In the genomic region with DNA sequence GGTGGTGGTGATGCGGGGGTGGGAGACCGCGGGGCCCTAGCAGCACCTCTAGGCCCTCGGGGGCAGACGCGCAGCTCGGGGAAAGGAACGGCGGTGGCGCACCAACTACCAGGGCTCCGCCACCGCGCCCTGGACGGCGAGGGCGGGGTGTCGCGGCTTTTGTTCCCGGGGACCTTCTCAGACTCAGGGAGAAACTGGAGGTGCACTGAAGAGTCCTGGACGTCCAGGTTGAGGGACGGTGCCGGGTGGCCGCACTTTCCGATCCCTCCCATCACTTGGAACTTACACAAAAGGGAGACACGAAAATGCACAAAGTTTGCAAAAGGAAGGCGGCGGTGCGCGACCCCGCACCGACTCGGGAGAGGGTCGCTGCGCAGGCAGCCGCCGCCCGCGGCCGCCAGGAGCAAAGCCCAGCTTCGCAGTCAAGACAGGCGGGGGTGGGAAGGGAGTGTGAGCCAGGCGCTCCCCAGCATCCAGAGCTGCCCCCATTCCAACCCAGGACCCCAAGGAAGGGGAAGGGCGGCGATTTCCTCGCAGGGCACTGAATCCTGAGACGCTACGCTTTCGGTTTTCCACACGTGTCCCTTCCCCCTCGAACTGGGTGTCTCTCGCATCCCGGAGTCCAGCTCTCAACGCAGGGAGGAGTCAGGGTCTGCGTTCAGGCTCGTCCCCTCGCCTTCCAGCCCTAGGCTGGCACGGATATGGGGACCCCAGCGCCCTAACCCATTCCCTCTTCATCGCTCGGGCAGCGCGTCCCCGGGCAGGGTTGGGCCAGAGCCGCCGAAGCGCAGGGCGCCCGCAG, we compare ENCODE assay signal across 8 mouse cellular contexts. TPM values are rescaled to one million over a fixed set of nuclear protein-coding genes. Genes with fewer than 3 reads are reported as not detected.
DNase-seq lines count a peak whose midpoint lies in the region; ATAC-seq and TF ChIP-seq lines count a peak whose summit lies in the region.

No protein-coding gene starts in this region.

- peaks cover 51% of the 10 kb centered on the region for H3K79me2 ChIP-seq in myocyte (ENCODE audit: control insufficient read depth, insufficient read depth)

- peak; percentile 23 for TF ChIP-seq POLR2A in myocyte (IDR thresholded peaks at IDR 0.05; ENCODE audit: insufficient read length, low read depth)

- TF ChIP-seq CTCF in stomach, postnatal 0 days (IDR thresholded peaks at IDR 0.05; ENCODE audit: low read depth): peak; percentile 19; the same call in 1 of the 2 replicates

- no peaks in the 10 kb centered on the region for H3K9me3 ChIP-seq in embryonic facial prominence, embryonic 13.5 days
- H3K9me3 ChIP-seq in heart, embryonic 11.5 days (replicated peaks; ENCODE audit: control insufficient read depth, low read length): no peaks in the 10 kb centered on the region
- no peaks in the 10 kb centered on the region for H3K9me3 ChIP-seq in kidney, embryonic 15.5 days (replicated peaks)
- H3K9me3 ChIP-seq in liver, embryonic 12.5 days (replicated peaks): no peaks in the 10 kb centered on the region
- H3K9me3 ChIP-seq in stomach, postnatal 0 days (ENCODE audit: control insufficient read depth, low read length): no peaks in the 10 kb centered on the region

- peak overlapping the region; percentile 92 for H3K27ac ChIP-seq in embryonic facial prominence, embryonic 13.5 days
- peak overlapping the region; percentile 79 for H3K27ac ChIP-seq in heart, embryonic 11.5 days (ENCODE audit: low read depth, low read length)
- peak overlapping the region; percentile 92 for H3K27ac ChIP-seq in kidney, embryonic 15.5 days
- no peak overlapping the region for H3K27ac ChIP-seq in liver, embryonic 12.5 days
- peak overlapping the region; percentile 93 for H3K27ac ChIP-seq in stomach, postnatal 0 days (replicated peaks)

- TF ChIP-seq EP300 in stomach, postnatal 0 days (optimal IDR thresholded peaks at IDR 0.05): no peak

- WGBS in embryonic facial prominence, embryonic 13.5 days: under 1% methylated on average over 68 of the region's 68 CpGs
- WGBS in heart, embryonic 11.5 days (ENCODE audit: insufficient replicate concordance): under 1% methylated on average over 67 of the region's 68 CpGs
- under 1% methylated on average over 68 of the region's 68 CpGs for WGBS in kidney, embryonic 15.5 days
- WGBS in liver, embryonic 12.5 days (ENCODE audit: insufficient replicate concordance): under 1% methylated on average over 64 of the region's 68 CpGs
- WGBS in stomach, postnatal 0 days: 1% methylated on average over 65 of the region's 68 CpGs

- DNase-seq in B cell, adult 2 months: peak; percentile 31 to 32
- peak; percentile 82 for DNase-seq in adrenal gland, postnatal 14 days
- DNase-seq in stomach, postnatal 0 days (ENCODE audit: low spot score): peak; percentile 83

- peak overlapping the region; percentile 79 for H3K4me3 ChIP-seq in embryonic facial prominence, embryonic 13.5 days
- H3K4me3 ChIP-seq in heart, embryonic 11.5 days (ENCODE audit: low read depth, low read length): peak overlapping the region; percentile 91
- peak overlapping the region; percentile 70 for H3K4me3 ChIP-seq in kidney, embryonic 15.5 days (replicated peaks)
- peak overlapping the region; percentile 68 for H3K4me3 ChIP-seq in liver, embryonic 12.5 days
- H3K4me3 ChIP-seq in myocyte: peak overlapping the region; percentile 92
- H3K4me3 ChIP-seq in stomach, postnatal 0 days (ENCODE audit: low read depth, low read length): peak overlapping the region; percentile 70

- peaks cover 1% of the 10 kb centered on the region for H3K36me3 ChIP-seq in embryonic facial prominence, embryonic 13.5 days
- H3K36me3 ChIP-seq in heart, embryonic 11.5 days (ENCODE audit: control insufficient read depth, insufficient read depth, low read length): no peaks in the 10 kb centered on the region
- H3K36me3 ChIP-seq in kidney, embryonic 15.5 days: peaks cover 7% of the 10 kb centered on the region
- no peaks in the 10 kb centered on the region for H3K36me3 ChIP-seq in liver, embryonic 12.5 days
- no peaks in the 10 kb centered on the region for H3K36me3 ChIP-seq in myocyte (ENCODE audit: control insufficient read depth, insufficient read depth)
- H3K36me3 ChIP-seq in stomach, postnatal 0 days (ENCODE audit: control insufficient read depth, insufficient read depth, low read length): no peaks in the 10 kb centered on the region

- peak; percentile 72 for ATAC-seq in embryonic facial prominence, embryonic 13.5 days (ENCODE audit: insufficient number of reproducible peaks, insufficient read depth, low FRiP score, low TSS enrichment, low read depth)
- peak; percentile 60 for ATAC-seq in heart, embryonic 11.5 days (replicated peaks; ENCODE audit: insufficient number of reproducible peaks, low FRiP score, low TSS enrichment)
- ATAC-seq in kidney, embryonic 15.5 days (replicated peaks; ENCODE audit: low FRiP score): peak; percentile 61
- peak; percentile 52 for ATAC-seq in liver, embryonic 12.5 days
- ATAC-seq in stomach, postnatal 0 days (ENCODE audit: low FRiP score, low TSS enrichment): peak; percentile 64

- H3K27me3 ChIP-seq in embryonic facial prominence, embryonic 13.5 days: 0 out of 2 replicates have a peak, but pooled peaks cover 7% of the 10 kb centered on the region
- no peaks in the 10 kb centered on the region for H3K27me3 ChIP-seq in heart, embryonic 11.5 days (ENCODE audit: control insufficient read depth, insufficient read depth, low read length)
- H3K27me3 ChIP-seq in kidney, embryonic 15.5 days: no peaks in the 10 kb centered on the region
- peaks cover 40% of the 10 kb centered on the region for H3K27me3 ChIP-seq in liver, embryonic 12.5 days (replicated peaks)
- H3K27me3 ChIP-seq in myocyte (ENCODE audit: control insufficient read depth, insufficient read depth, insufficient read length): no peaks in the 10 kb centered on the region
- H3K27me3 ChIP-seq in stomach, postnatal 0 days (ENCODE audit: control insufficient read depth, insufficient read depth, low read length): no peaks in the 10 kb centered on the region

- H3K4me2 ChIP-seq in embryonic facial prominence, embryonic 13.5 days: peak overlapping the region; percentile 65
- H3K4me2 ChIP-seq in heart, embryonic 11.5 days: peak overlapping the region; percentile 72
- H3K4me2 ChIP-seq in kidney, embryonic 15.5 days: peak overlapping the region; percentile 80
- H3K4me2 ChIP-seq in liver, embryonic 12.5 days: peak overlapping the region; percentile 89
- H3K4me2 ChIP-seq in myocyte (ENCODE audit: low read depth): peak overlapping the region; percentile 81
- H3K4me2 ChIP-seq in stomach, postnatal 0 days (replicated peaks; ENCODE audit: low read depth): peak overlapping the region; percentile 77

- peak overlapping the region; percentile 95 for H3K9ac ChIP-seq in embryonic facial prominence, embryonic 13.5 days
- H3K9ac ChIP-seq in heart, embryonic 11.5 days (ENCODE audit: low read depth, low read length): peak overlapping the region; percentile 90
- H3K9ac ChIP-seq in kidney, embryonic 15.5 days: peak overlapping the region; percentile 92
- H3K9ac ChIP-seq in liver, embryonic 12.5 days: peak overlapping the region; percentile 67
- H3K9ac ChIP-seq in stomach, postnatal 0 days (ENCODE audit: low read length): peak overlapping the region; percentile 86

- peaks cover 27% of the 10 kb centered on the region for H3K4me1 ChIP-seq in embryonic facial prominence, embryonic 13.5 days
- H3K4me1 ChIP-seq in heart, embryonic 11.5 days (ENCODE audit: control insufficient read depth, insufficient read depth, low read length): peaks cover 27% of the 10 kb centered on the region
- peaks cover 37% of the 10 kb centered on the region for H3K4me1 ChIP-seq in kidney, embryonic 15.5 days
- H3K4me1 ChIP-seq in liver, embryonic 12.5 days: peaks cover 2% of the 10 kb centered on the region; the same call in 1 of the 2 replicates
- H3K4me1 ChIP-seq in stomach, postnatal 0 days (replicated peaks; ENCODE audit: control insufficient read depth, insufficient read depth): peaks cover 2% of the 10 kb centered on the region; the same call in 1 of the 2 replicates

- peak overlapping the region; percentile 45 for H3ac ChIP-seq in myocyte (ENCODE audit: control insufficient read depth, insufficient read length)

TF ChIP-seq in myocyte, 11 proteins besides CTCF, POLR2A, EP300 and RAD21:
- TF ChIP-seq POLR2AphosphoS2 (IDR thresholded peaks at IDR 0.05; ENCODE audit: insufficient read length, low read depth) (peak; percentile 27), TCF3 (IDR thresholded peaks at IDR 0.05; ENCODE audit: insufficient read length, low read depth) (no peak), MYOG (IDR thresholded peaks at IDR 0.05; ENCODE audit: control insufficient read depth in 1 of 3, insufficient read depth in 1 of 3, insufficient read length in 2 of 3, low read depth in 2 of 3) (peak in 1 of 3 experiments; percentile 1)

RNA-seq across cellular contexts. Expression of a gene that starts 0.8 kb away (rescaled TPM):
- total RNA-seq in adrenal gland, postnatal 14 days (2021): 299 and 320 TPM in 2 replicates
- polyA plus RNA-seq in embryonic facial prominence, embryonic 13.5 days (2015; fragmentation: Nextera tagmentation; extraction: Ambion mirVana): 197 and 260 TPM in 2 replicates
- polyA plus RNA-seq in heart, embryonic 11.5 days (2014; fragmentation: Nextera tagmentation; extraction: Ambion mirVana): 143 and 180 TPM in 2 replicates
- polyA plus RNA-seq in kidney, embryonic 15.5 days (2015; fragmentation: Nextera tagmentation; extraction: Ambion mirVana): 269 and 292 TPM in 2 replicates
- 26.1 and 26.2 TPM in 2 replicates for polyA plus RNA-seq in liver, embryonic 12.5 days (2016; fragmentation: Nextera tagmentation; extraction: Ambion mirVana)
- 207 TPM for polyA plus RNA-seq in myocyte (2012; fragmentation: generic; extraction: Trizol)
- polyA plus RNA-seq in stomach, postnatal 0 days (2015; fragmentation: Nextera tagmentation; extraction: Ambion mirVana): 156 and 159 TPM in 2 replicates

Comparison
In these comparisons a context has a peak if more than half of its experiments do, and no peak if none do; other contexts are left out.
1. DNase-seq: peak in every context shown above with its lines; median percentile 83 in stomach, postnatal 0 days; 82 in adrenal gland, postnatal 14 days; 32 in B cell, adult 2 months.